Mouse (Mus musculus) heart, postnatal 0 days (tissue): Measurements from ENCODE around the gene Dnah17.

Experiments used
- CTCF ChIP-seq: IDR thresholded peaks from 2 replicates; pipeline ENCODE4 v1.5.1; 2016; ENCODE audit warnings: antibody characterized with exemption, control low read depth, low read depth
- EP300 ChIP-seq: IDR thresholded peaks from 2 replicates; pipeline ENCODE4 v1.6.1; 2016; ENCODE audit warnings: antibody characterized with exemption, low read depth

DNA sequence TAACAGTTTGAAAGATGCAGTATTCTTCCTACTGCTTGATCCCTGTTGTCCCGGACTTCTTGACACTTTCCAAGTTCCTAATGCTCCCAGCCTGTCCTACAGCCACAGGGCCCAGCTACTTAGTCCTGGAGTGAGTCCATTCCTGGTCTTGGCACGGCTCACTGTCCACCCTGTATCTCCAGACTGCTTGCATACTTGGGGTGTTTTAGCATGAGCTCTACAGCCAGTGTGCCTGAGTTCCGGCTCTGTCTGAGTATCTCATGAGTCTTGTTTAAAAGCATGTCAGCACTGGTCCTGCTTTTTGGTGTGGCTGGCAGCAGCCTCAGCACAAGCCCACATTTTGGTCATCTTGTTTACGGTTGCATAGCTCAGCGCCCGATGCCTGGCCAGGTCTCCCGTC, 44.3 kb upstream of the Dnah17 start:
- TF ChIP-seq EP300 = no peak
- TF ChIP-seq CTCF = no peak
